8 mouse cellular contexts compared by ENCODE assay signal in genomic region chr17:68881725-68882524, GRCm38 (mm10). TPM values are rescaled to one million over a fixed set of nuclear protein-coding genes. Genes with fewer than 3 reads are reported as not detected.
A peak's percentile ranks its signal among the peaks of the same experiment; 100 is the strongest.
DNase-seq lines count a peak whose midpoint lies in the region; ATAC-seq and TF ChIP-seq lines count a peak whose summit lies in the region.

No protein-coding gene starts in this region.

- WGBS in hindbrain, embryonic 15.5 days: 12% methylated on average over 21 of the region's 21 CpGs

- no peaks in the 10 kb centered on the region for H3K4me1 ChIP-seq in embryonic fibroblast, embryonic 13.5 days (ENCODE audit: control insufficient read depth, insufficient read depth, low read length)
- 0 out of 2 replicates have a peak, but pooled peaks cover 3% of the 10 kb centered on the region for H3K4me1 ChIP-seq in hindbrain, embryonic 15.5 days (replicated peaks)

- H3K27ac ChIP-seq in embryonic fibroblast, embryonic 13.5 days (ENCODE audit: insufficient read depth, low read length): no peak overlapping the region
- peak overlapping the region; percentile 59; the same call in 1 of the 2 replicates for H3K27ac ChIP-seq in hindbrain, embryonic 15.5 days (replicated peaks)

- no peaks in the 10 kb centered on the region for H3K36me3 ChIP-seq in hindbrain, embryonic 15.5 days

- peak overlapping the region; percentile 65 for H3K4me2 ChIP-seq in hindbrain, embryonic 15.5 days

- TF ChIP-seq CTCF in embryonic fibroblast, embryonic 13.5 days (IDR thresholded peaks at IDR 0.05; ENCODE audit: borderline replicate concordance, insufficient read depth, low read length): no peak

- H3K9me3 ChIP-seq in hindbrain, embryonic 15.5 days: no peaks in the 10 kb centered on the region

- no peaks in the 10 kb centered on the region for H3K27me3 ChIP-seq in hindbrain, embryonic 15.5 days

- peak overlapping the region; percentile 23 for H3K4me3 ChIP-seq in embryonic fibroblast, embryonic 13.5 days (ENCODE audit: insufficient read depth, low read length)
- peak overlapping the region; percentile 40 for H3K4me3 ChIP-seq in hindbrain, embryonic 15.5 days

- no peak for TF ChIP-seq POLR2A in embryonic fibroblast, embryonic 13.5 days (IDR thresholded peaks at IDR 0.05; ENCODE audit: low read depth, low read length)

- DNase-seq in urinary bladder, adult 2 months (ENCODE audit: low spot score): peak; percentile 18
- DNase-seq in urinary bladder, postnatal 10 days (ENCODE audit: low spot score): no peak
- DNase-seq in layer of hippocampus, postnatal 36 days: peak; percentile 17 to 46
- DNase-seq in lung, postnatal 14 days: peak; percentile 32
- peak; percentile 28 to 40 for DNase-seq in right cerebral cortex, postnatal 36 days (ENCODE audit: low spot score in 2 of 2)
- DNase-seq in spleen, adult 18-20 months: no peak

- ATAC-seq in hindbrain, embryonic 15.5 days (ENCODE audit: low FRiP score, low read depth): peak; percentile 89

- peak overlapping the region; percentile 11; the same call in 1 of the 2 replicates for H3K9ac ChIP-seq in hindbrain, embryonic 15.5 days

RNA-seq across cellular contexts. Expression of gene Tmem200c, which starts 55.5 kb away (rescaled TPM):
- 3.2 and 4.5 TPM in 2 replicates for polyA plus RNA-seq in urinary bladder, adult 2 months (2012; rRNA removed)
- polyA plus RNA-seq in embryonic fibroblast, embryonic 13.5 days (2011; ENCODE audit: insufficient read length, low read depth, missing spikeins): not detected in 2 replicates
- polyA plus RNA-seq in hindbrain, embryonic 15.5 days (2015; fragmentation: Nextera tagmentation; extraction: Ambion mirVana): 3.5 and 4.6 TPM in 2 replicates
- total RNA-seq in layer of hippocampus, postnatal 36 days (2021): 1 to 10 TPM; 7.2 to 8.3 TPM

Comparison
In these comparisons a context has a peak if more than half of its experiments do, and no peak if none do; other contexts are left out.
1. DNase-seq: peak in urinary bladder, adult 2 months (single experiment), layer of hippocampus, postnatal 36 days (2 of 2), lung, postnatal 14 days (single experiment) and right cerebral cortex, postnatal 36 days (2 of 2); none in urinary bladder, postnatal 10 days (single experiment) and spleen, adult 18-20 months (0 of 2).